Mouse (Mus musculus): ENCODE data around the gene Tcte2.
"Not testable (repeated sequence)": the region's sequence is repeated elsewhere in the genome, so short reads cannot be mapped to it uniquely, and the experiment has no call there.

Gene Tcte2

GRCm38 (mm10) chr17:13761179-13761913 is at the start of gene Tcte2:
Gene Tcte2, minus strand, starts transcription at chr17:13761825.
- DNase-seq (ENCODE audit: low read depth, low spot score) = peak; percentile 60

- DNase-seq (ENCODE audit: low read depth, low spot score) = no peak
These were observed 44.4 kb upstream of the Tcte2 start for GRCm38 (mm10) chr17:13806016-13806415.

GRCm38 (mm10) chr17:13802836-13803408 is 41.3 kb upstream of the Tcte2 start:
- DNase-seq (ENCODE audit: low read depth, low spot score) = no peak

- no peak for DNase-seq (ENCODE audit: low read depth, low spot score)
These were observed 36.1 kb upstream of the Tcte2 start for GRCm38 (mm10) chr17:13797691-13798090.

- not testable (repeated sequence) for DNase-seq (ENCODE audit: low read depth, low spot score)
These were observed 28.4 kb upstream of the Tcte2 start for GRCm38 (mm10) chr17:13790033-13790432.

GRCm38 (mm10) chr17:13783469-13783868 is 21.8 kb upstream of the Tcte2 start:
- DNase-seq (ENCODE audit: low read depth, low spot score) = no peak

GRCm38 (mm10) chr17:13781948-13782347 is 20.3 kb upstream of the Tcte2 start:
- peak; percentile 92 for DNase-seq (ENCODE audit: low read depth, low spot score)

- DNase-seq (ENCODE audit: low read depth, low spot score) = no peak
These were observed 17.2 kb upstream of the Tcte2 start for GRCm38 (mm10) chr17:13778865-13779264.

GRCm38 (mm10) chr17:13777676-13778075 is 16.1 kb upstream of the Tcte2 start:
- DNase-seq (ENCODE audit: low read depth, low spot score) = no peak

GRCm38 (mm10) chr17:13769256-13769655 is 7.6 kb upstream of the Tcte2 start:
- no peak for DNase-seq (ENCODE audit: low read depth, low spot score)

GRCm38 (mm10) chr17:13768531-13768930 is 6.9 kb upstream of the Tcte2 start:
- DNase-seq (ENCODE audit: low read depth, low spot score) = no peak

- not testable (repeated sequence) for DNase-seq (ENCODE audit: low read depth, low spot score)
These were observed 3.3 kb upstream of the Tcte2 start for GRCm38 (mm10) chr17:13764911-13765310.

- DNase-seq (ENCODE audit: low read depth, low spot score) = no peak
These were observed 2.2 kb upstream of the Tcte2 start for GRCm38 (mm10) chr17:13763819-13764218.

GRCm38 (mm10) chr17:13760675-13761178 is 898 bp downstream of the Tcte2 start:
- DNase-seq (ENCODE audit: low read depth, low spot score) = no peak

GRCm38 (mm10) chr17:13759853-13760627 is 1.6 kb downstream of the Tcte2 start, which contains the start of gene Afdn:
Gene Afdn, plus strand, starts transcription at chr17:13760539.
- peak; percentile 94 for DNase-seq (ENCODE audit: low read depth, low spot score)

GRCm38 (mm10) chr17:13759156-13759852 is 2.3 kb downstream of the Tcte2 start:
- peak; percentile 70 for DNase-seq (ENCODE audit: low read depth, low spot score)

- DNase-seq (ENCODE audit: low read depth, low spot score) = no peak
These were observed 3.0 kb downstream of the Tcte2 start for GRCm38 (mm10) chr17:13758586-13758985.

- peak; percentile 37 for DNase-seq (ENCODE audit: low read depth, low spot score)
These were observed 6.7 kb downstream of the Tcte2 start for GRCm38 (mm10) chr17:13754940-13755339.

GRCm38 (mm10) chr17:13753918-13754317 is 7.7 kb downstream of the Tcte2 start:
- no peak for DNase-seq (ENCODE audit: low read depth, low spot score)

GRCm38 (mm10) chr17:13749027-13749426 is 12.6 kb downstream of the Tcte2 start:
- no peak for DNase-seq (ENCODE audit: low read depth, low spot score)

GRCm38 (mm10) chr17:13747681-13748080 is 13.9 kb downstream of the Tcte2 start:
- no peak for DNase-seq (ENCODE audit: low read depth, low spot score)

- DNase-seq (ENCODE audit: low read depth, low spot score) = no peak
These were observed 15.3 kb downstream of the Tcte2 start for GRCm38 (mm10) chr17:13746330-13746729.

All from brain, adult 2 months (tissue).